Mouse (Mus musculus) heart, postnatal 0 days (tissue): ENCODE results near the gene Crxos.

Experiments
- CTCF ChIP-seq: IDR thresholded peaks from 2 replicates; pipeline ENCODE4 v1.5.1; 2016; ENCODE audit warnings: antibody characterized with exemption, control low read depth, low read depth
- EP300 ChIP-seq: IDR thresholded peaks from 2 replicates; pipeline ENCODE4 v1.6.1; 2016; ENCODE audit warnings: antibody characterized with exemption, low read depth

GRCm38 (mm10) chr7:15949216-15949790 is 66.9 kb downstream of the Crxos start:
- TF ChIP-seq CTCF (no peak), EP300 (no peak)
